Mouse (Mus musculus) liver, embryonic 15.5 days (tissue): ENCODE data around the gene Chrdl2. TPM values are rescaled to one million over a fixed set of nuclear protein-coding genes. Genes with fewer than 3 reads are reported as not detected.

Experiments used
- ATAC-seq: fragments of 200-750 bp; cut with Nextera tagmentation; 2 replicates; pipeline ENCODE4 v1.8.0; 2017; ENCODE audit warnings: moderate number of reproducible peaks, mild to moderate bottlenecking, moderate library complexity; ENCODE audit not compliant: insufficient read depth
- H3K27ac ChIP-seq: fragments of 300-500 bp; sonication (generic); replicated peaks from 2 replicates; pipeline ENCODE4 v1.5.1; 2015; ENCODE audit warnings: mild to moderate bottlenecking, inconsistent platforms
- H3K27me3 ChIP-seq: fragments of 300-500 bp; sonication (generic); 2 replicates; pipeline ENCODE4 v1.6.1; 2015; ENCODE audit warnings: mild to moderate bottlenecking, inconsistent platforms
- H3K36me3 ChIP-seq: fragments of 300-500 bp; sonication (generic); replicated peaks from 2 replicates; pipeline ENCODE4 v1.6.1; 2015; ENCODE audit warnings: moderate library complexity, mild to moderate bottlenecking, inconsistent platforms
- H3K4me1 ChIP-seq: fragments of 300-500 bp; sonication (generic); replicated peaks from 2 replicates; pipeline ENCODE4 v1.6.1; 2015; ENCODE audit warnings: inconsistent platforms
- H3K4me2 ChIP-seq: fragments of 300-500 bp; sonication (generic); 2 replicates; pipeline ENCODE4 v1.6.1; 2015; ENCODE audit warnings: moderate library complexity, mild to moderate bottlenecking, inconsistent platforms
- H3K4me3 ChIP-seq: fragments of 300-500 bp; sonication (generic); replicated peaks from 2 replicates; pipeline ENCODE4 v1.5.1; 2015; ENCODE audit warnings: mild to moderate bottlenecking, inconsistent platforms
- H3K9ac ChIP-seq: fragments of 300-500 bp; sonication (generic); 2 replicates; pipeline ENCODE4 v1.6.1; 2015; ENCODE audit warnings: moderate library complexity, mild to moderate bottlenecking, inconsistent platforms
- H3K9me3 ChIP-seq: fragments of 300-500 bp; sonication (generic); replicated peaks from 2 replicates; pipeline ENCODE4 v1.6.1; 2016; ENCODE audit warnings: inconsistent platforms
- WGBS: fragments of 180-500 bp; shearing (Covaris S2); methylation state at CpG from one replicate; pipeline ENCODE4 v1.1.7; 2015; ENCODE audit warnings: mixed read lengths; ENCODE audit not compliant: insufficient replicate concordance; 5-methylcytosine and 5-hydroxymethylcytosine counted together
- polyA plus RNA-seq: library from polyadenylated mRNA; unstranded; fragments of >200 nt; fragmentation: Nextera tagmentation; extraction: Ambion mirVana; gene quantifications from 2 replicates; pipeline ENCODE4 v1.2.1, GENCODE M21; 2015

Gene Chrdl2
- polyA plus RNA-seq, 1 experiment from 2014 or later, result not detected

GRCm38 (mm10) chr7:100012515-100012914 lies 6.5 kb downstream of the Chrdl2 start:
- H3K4me2 ChIP-seq, result no peak overlapping the region
- no peak overlapping the region for H3K9ac ChIP-seq
- H3K4me1 ChIP-seq, result 0 out of 2 replicates have a peak, but pooled peaks cover 2% of the 10 kb centered on the region
- H3K4me3 ChIP-seq, result no peak overlapping the region
- H3K9me3 ChIP-seq, result no peaks in the 10 kb centered on the region
- WGBS, result 41% methylated on average over 6 of the region's 6 CpGs
- H3K27me3 ChIP-seq, result peaks cover 42% of the 10 kb centered on the region
- H3K36me3 ChIP-seq, result no peaks in the 10 kb centered on the region
- H3K27ac ChIP-seq, result no peak overlapping the region
- ATAC-seq, result no peak

DNA sequence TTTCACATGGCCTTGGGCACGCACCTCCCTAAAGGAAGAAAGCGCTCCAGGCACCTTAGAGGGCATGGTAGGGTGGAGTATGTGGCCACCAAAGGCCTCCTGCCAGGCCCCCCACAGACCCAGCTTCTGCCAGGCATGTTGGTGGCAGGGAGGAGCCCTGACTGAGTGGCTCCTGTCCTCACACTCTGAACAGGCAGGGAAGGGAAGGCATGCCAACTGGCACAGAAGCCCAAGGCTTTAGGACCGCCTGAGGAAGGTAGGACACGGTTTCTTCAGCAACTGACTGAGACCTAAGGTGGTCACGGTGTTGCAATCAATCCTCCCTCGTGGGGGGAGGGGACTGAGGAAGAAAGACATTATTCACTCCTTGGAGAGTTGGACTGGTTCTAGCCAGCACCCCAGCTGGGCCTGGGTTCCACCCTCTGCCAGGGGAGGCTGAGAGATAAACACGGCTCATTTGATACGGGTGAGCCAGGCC lies 8.2 kb downstream of the Chrdl2 start:
- 40% methylated on average over 8 of the region's 8 CpGs for WGBS

DNA sequence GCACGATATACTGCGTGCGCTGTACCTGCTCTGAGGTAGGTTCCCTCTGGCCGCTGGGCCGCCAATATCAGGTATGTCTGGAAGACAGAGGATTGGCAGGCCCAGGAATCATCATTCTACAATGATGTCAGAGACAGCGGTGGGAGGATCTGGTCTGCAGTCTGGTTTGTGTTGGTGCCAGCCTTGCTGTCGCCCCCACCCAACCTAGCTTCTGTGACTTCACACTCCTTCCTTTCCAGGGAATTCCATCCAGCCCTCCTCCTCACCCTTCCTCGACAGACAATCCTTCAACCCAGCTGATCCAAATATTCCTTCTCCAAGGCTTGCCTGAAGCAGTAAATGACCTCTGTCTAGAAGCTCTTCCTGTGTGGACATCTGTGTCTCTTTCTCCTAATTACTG lies 11.1 kb downstream of the Chrdl2 start:
- no peak overlapping the region for H3K27ac ChIP-seq
- ATAC-seq, result no peak
- H3K36me3 ChIP-seq, result no peaks in the 10 kb centered on the region
- H3K4me1 ChIP-seq, result no peaks in the 10 kb centered on the region
- no peak overlapping the region for H3K4me3 ChIP-seq
- peaks cover 4% of the 10 kb centered on the region; the same call in 1 of the 2 replicates for H3K27me3 ChIP-seq
- WGBS, result 59% methylated on average over 8 of the region's 8 CpGs
- no peak overlapping the region for H3K9ac ChIP-seq
- H3K9me3 ChIP-seq, result no peaks in the 10 kb centered on the region
- H3K4me2 ChIP-seq, result no peak overlapping the region

More for the DNA sequence above, 8.2 kb downstream of the Chrdl2 start:
- Histone ChIP-seq H3K9ac (no peak overlapping the region), H3K4me1 (0 out of 2 replicates have a peak, but pooled peaks cover 2% of the 10 kb centered on the region), H3K27ac (no peak overlapping the region), H3K36me3 (no peaks in the 10 kb centered on the region), H3K9me3 (no peaks in the 10 kb centered on the region), H3K27me3 (peaks cover 26% of the 10 kb centered on the region), H3K4me3 (no peak overlapping the region), H3K4me2 (no peak overlapping the region)
- no peak for ATAC-seq

GRCm38 (mm10) chr7:100027353-100027752 lies 21.4 kb downstream of the Chrdl2 start:
- Histone ChIP-seq H3K36me3 (no peaks in the 10 kb centered on the region), H3K27ac (no peak overlapping the region), H3K4me2 (no peak overlapping the region), H3K9me3 (no peaks in the 10 kb centered on the region), H3K4me3 (no peak overlapping the region), H3K27me3 (0 out of 2 replicates have a peak, but pooled peaks cover 3% of the 10 kb centered on the region), H3K9ac (no peak overlapping the region), H3K4me1 (no peaks in the 10 kb centered on the region)
- ATAC-seq, result no peak
- 50% methylated on average over 5 of the region's 5 CpGs for WGBS

DNA sequence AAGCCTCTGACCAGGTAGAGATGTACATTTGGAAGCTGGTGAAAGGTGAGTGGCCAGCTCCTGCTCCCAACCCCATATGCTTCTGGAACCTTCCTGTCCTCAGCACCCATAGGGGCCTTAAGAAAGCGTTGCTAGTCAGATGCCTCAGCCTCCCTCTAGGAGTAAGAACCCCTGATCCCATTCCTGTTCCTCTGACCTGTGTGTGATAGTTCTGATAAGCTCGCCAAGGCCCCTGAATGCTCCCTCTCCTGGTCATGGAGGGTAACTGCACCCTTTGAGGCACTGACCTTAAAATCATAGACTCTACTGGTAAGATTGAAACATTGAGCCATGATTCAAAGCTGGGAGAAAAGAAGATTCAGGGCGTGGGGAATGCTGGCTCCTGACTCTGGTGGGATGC lies 23.3 kb downstream of the Chrdl2 start:
- no peak overlapping the region for H3K4me3 ChIP-seq
- no peak overlapping the region for H3K4me2 ChIP-seq
- no peaks in the 10 kb centered on the region for H3K36me3 ChIP-seq
- H3K9ac ChIP-seq, result no peak overlapping the region
- H3K4me1 ChIP-seq, result no peaks in the 10 kb centered on the region
- 19% methylated on average over 3 of the region's 3 CpGs for WGBS
- H3K27ac ChIP-seq, result no peak overlapping the region
- H3K27me3 ChIP-seq, result 0 out of 2 replicates have a peak, but pooled peaks cover 3% of the 10 kb centered on the region
- no peaks in the 10 kb centered on the region for H3K9me3 ChIP-seq
- no peak for ATAC-seq

- H3K4me3 ChIP-seq, result no peak overlapping the region
- H3K36me3 ChIP-seq, result no peaks in the 10 kb centered on the region
- ATAC-seq, result no peak
- no peak overlapping the region for H3K27ac ChIP-seq
- H3K9ac ChIP-seq, result no peak overlapping the region
- no peak overlapping the region for H3K4me2 ChIP-seq
- H3K4me1 ChIP-seq, result 0 out of 2 replicates have a peak, but pooled peaks cover 2% of the 10 kb centered on the region
- WGBS, result 67% methylated on average over 8 of the region's 8 CpGs
- H3K9me3 ChIP-seq, result no peaks in the 10 kb centered on the region
- no peaks in the 10 kb centered on the region for H3K27me3 ChIP-seq
Measured at GRCm38 (mm10) chr7:100030996-100031749, 25.2 kb downstream of the Chrdl2 start.

DNA sequence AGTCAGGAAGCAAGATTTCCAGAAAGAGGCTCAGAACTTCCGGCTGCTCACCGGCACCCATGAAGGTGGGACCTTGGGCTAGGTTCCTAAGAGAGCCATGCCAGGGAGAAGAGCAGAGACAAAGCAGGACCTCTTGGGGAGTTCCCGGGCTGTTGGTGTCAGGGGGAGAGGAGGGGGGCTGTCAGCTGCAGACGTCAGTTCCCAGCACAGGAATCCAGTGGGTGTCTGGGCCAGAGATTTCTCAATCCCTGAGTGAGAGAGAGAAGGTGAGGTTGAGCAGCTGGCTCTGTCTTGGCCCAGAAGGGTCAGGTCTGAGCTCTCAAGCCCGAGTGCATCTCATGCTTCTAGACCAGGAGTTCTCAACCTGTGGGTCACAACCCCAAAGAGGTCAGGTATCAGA lies 27.7 kb downstream of the Chrdl2 start:
- no peak overlapping the region for H3K9ac ChIP-seq
- H3K27ac ChIP-seq, result no peak overlapping the region
- no peaks in the 10 kb centered on the region for H3K9me3 ChIP-seq
- H3K4me2 ChIP-seq, result no peak overlapping the region
- WGBS, result 33% methylated on average over 5 of the region's 5 CpGs
- H3K4me3 ChIP-seq, result no peak overlapping the region
- no peaks in the 10 kb centered on the region for H3K36me3 ChIP-seq
- no peaks in the 10 kb centered on the region for H3K27me3 ChIP-seq
- H3K4me1 ChIP-seq, result 0 out of 2 replicates have a peak, but pooled peaks cover 2% of the 10 kb centered on the region
- ATAC-seq, result no peak

DNA sequence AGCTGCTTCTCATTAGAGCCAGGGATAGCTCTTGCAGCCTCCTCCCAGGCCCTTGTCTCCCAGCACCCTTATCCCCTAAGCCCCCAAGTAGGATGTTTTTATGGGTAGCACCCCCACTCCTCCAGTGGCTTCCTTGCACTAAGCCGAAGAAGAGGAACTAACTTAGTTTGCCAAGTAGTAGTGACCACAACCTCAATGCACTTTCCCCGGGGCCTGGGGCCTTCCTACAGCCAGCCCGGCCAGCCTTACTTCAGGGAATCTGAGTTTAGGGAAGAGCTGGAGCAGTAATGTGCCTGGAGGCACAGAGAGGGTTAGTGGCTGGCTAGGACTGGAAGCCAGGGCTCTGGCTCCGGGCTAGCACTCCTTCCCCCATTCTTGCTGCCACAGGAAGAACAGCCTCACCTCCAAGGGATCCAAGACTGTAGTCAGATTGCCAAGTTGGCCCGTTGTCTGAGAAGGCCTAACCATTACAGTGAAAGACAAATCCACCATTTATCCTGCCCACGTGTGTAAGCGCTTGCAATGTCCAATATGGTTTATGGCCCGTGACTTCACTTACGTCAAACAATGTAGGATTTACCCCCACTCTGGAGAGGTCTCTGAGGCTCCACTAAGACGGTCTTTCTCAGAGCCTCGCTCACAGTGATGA lies 29.0 kb downstream of the Chrdl2 start:
- no peak overlapping the region for H3K9ac ChIP-seq
- H3K4me2 ChIP-seq, result no peak overlapping the region
- no peak for ATAC-seq
- H3K27ac ChIP-seq, result no peak overlapping the region
- H3K27me3 ChIP-seq, result no peaks in the 10 kb centered on the region
- H3K4me1 ChIP-seq, result 0 out of 2 replicates have a peak, but pooled peaks cover 2% of the 10 kb centered on the region
- WGBS, result 56% methylated on average over 11 of the region's 11 CpGs
- no peaks in the 10 kb centered on the region for H3K36me3 ChIP-seq
- H3K4me3 ChIP-seq, result no peak overlapping the region
- H3K9me3 ChIP-seq, result no peaks in the 10 kb centered on the region

- Histone ChIP-seq H3K27me3 (no peaks in the 10 kb centered on the region), H3K9ac (no peak overlapping the region), H3K36me3 (no peaks in the 10 kb centered on the region), H3K4me3 (no peak overlapping the region), H3K27ac (no peak overlapping the region), H3K4me1 (0 out of 2 replicates have a peak, but pooled peaks cover 2% of the 10 kb centered on the region), H3K4me2 (no peak overlapping the region), H3K9me3 (no peaks in the 10 kb centered on the region)
- no peak for ATAC-seq
- 71% methylated on average over 7 of the region's 7 CpGs for WGBS
Measured at GRCm38 (mm10) chr7:100036050-100036449, 30.1 kb downstream of the Chrdl2 start.

- ATAC-seq, result no peak
- WGBS, result 52% methylated on average over 3 of the region's 3 CpGs
Measured at GRCm38 (mm10) chr7:100036495-100036894, 30.5 kb downstream of the Chrdl2 start.

DNA sequence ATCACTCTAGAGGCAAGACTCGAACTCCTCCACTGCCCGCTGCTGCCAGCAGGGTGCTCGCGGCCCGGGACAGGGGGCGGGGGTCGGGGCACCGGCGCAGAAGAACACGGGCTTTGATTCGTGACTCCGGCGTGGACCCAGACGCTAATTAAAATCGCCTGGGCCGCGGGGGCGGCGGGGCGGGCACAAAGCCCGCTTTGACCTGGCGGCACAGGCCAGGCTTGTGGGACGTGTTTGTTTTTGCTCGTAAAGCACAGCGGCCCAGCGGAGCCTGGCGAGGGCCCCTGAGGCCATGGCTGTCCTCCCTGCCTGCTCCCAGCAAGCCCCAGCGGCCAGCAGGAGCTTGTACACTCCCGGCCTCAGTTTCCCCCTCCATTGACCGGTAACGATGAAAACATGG lies 36.1 kb downstream of the Chrdl2 start:
- Histone ChIP-seq H3K9ac (no peak overlapping the region), H3K9me3 (no peaks in the 10 kb centered on the region), H3K36me3 (no peaks in the 10 kb centered on the region), H3K27me3 (peaks cover 26% of the 10 kb centered on the region), H3K4me1 (no peaks in the 10 kb centered on the region), H3K4me3 (no peak overlapping the region), H3K4me2 (peak overlapping the region; percentile 27), H3K27ac (no peak overlapping the region)
- WGBS, result 22% methylated on average over 31 of the region's 31 CpGs
- ATAC-seq, result no peak

More at GRCm38 (mm10) chr7:100036495-100036894, 30.5 kb downstream of the Chrdl2 start:
- no peaks in the 10 kb centered on the region for H3K36me3 ChIP-seq
- no peak overlapping the region for H3K4me3 ChIP-seq
- no peaks in the 10 kb centered on the region for H3K9me3 ChIP-seq
- H3K27ac ChIP-seq, result no peak overlapping the region
- 0 out of 2 replicates have a peak, but pooled peaks cover 2% of the 10 kb centered on the region for H3K4me1 ChIP-seq
- peaks cover 3% of the 10 kb centered on the region; the same call in 1 of the 2 replicates for H3K27me3 ChIP-seq
- H3K4me2 ChIP-seq, result no peak overlapping the region
- no peak overlapping the region for H3K9ac ChIP-seq
